Mouse (Mus musculus): Measurements from ENCODE around the gene Gopc.

Gene Gopc

DNA sequence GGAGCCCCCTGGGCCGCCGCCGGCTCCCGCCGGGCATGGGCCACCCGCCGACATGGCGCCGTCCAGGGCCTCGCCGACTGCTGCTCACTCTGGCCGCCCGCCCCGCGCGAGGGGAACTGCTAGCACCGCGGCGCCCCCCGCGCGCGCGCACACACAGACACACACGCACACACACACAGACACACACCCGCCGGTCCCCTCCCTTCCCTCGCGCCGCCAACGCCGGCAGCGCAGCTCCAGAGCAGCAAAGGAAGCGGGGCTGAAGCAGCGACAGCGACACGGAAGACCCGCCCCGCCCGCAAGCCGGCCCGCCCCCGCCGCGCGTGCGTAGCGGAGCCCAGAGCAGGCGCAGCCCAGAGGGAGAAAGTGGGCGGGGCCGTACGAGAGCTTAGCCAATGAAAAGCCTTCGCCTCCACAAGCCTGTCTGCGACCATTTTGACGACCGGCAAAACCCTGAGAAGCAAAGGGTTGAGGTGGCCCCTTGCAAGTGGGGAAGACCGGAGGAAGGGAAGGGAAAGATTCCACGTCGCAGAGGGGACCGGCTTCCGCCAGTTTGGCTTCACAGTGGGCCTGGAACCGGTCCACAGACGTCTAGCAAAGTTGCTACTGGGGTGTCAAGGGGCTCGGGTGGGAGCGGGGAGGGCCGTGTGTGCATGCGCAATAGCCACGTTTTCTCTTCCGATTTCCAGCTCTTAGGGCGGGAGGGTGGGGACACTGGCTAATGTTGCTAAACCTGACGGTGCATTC is at the start of gene Gopc:
Gene Gopc, minus strand, starts transcription at position 280 of the 747 bp plus-strand sequence.
- DNase-seq (ENCODE audit: extremely low spot score, low spot score): peak; percentile 94

GRCm38 (mm10) chr10:52430953-52431352 is 49.0 kb upstream of the Gopc start:
- no peak for DNase-seq (ENCODE audit: extremely low spot score, low spot score)

DNA sequence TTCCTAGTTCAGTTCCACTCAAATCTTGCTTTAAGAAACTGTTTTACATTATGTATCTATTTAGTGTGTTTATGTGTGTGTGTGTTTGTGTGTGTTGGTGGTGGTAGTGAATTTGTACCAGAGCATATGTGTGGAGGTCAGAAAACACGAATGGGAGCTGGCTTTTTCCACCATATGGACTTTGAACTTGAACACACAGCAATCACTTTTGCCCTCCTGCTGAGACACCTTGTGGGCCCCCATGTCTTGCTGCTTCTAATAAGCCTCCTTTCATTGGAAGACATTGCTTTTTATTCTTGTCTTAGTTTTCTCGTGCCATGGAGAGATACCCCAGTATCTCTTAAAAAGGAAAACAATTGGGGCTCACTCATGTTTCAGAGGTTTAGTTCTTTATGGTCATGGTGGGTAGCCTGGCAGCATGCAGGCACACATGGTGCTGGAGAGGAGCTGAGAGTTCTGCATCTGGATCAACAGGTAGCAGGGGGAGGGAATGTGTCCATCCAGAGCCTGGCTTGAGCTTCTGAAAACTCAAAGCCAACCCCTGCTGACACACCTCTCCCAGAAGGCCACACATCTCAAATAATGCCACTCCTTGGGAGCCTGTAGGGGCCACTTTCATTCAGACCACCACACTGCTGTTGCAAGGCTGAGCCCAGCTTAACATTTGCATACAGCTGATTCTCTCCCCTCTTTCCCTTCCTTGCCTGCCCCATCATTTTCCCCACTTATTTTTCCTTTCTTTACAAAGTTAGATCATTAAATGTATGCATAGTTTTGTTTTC is 45.9 kb upstream of the Gopc start:
- DNase-seq (ENCODE audit: extremely low spot score, low spot score): no peak

DNA sequence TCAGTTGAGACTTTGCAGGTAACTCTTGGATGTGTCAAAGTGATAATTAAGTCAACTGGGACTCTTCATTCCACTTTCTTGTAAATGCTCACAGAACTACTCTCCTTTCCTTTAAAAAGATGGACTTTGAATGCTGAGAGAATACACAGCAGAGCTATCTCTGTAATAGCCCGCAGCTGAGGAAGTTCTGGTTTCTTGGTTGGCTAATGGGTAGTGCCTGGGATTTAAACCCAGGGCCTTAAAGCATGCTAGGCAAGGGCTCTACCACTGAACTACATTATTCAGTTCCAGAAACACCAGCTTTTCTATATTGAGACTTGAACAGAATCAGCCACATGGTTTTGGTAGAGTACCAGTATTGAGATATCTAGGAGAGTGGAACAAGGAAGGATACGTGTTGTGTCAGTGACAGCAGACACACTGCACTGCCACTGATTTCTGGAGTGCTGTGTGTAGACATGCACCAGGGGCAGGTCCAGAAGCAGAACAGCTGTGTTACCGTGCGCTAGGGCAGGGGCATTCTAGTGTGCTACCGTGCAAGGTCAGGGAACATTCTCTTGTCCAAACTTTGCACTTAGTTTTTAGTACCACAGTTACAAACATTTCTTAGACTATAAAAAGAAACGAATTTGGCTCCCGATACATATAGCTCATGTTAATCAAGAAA is 44.5 kb upstream of the Gopc start:
- DNase-seq (ENCODE audit: extremely low spot score, low spot score): no peak

DNA sequence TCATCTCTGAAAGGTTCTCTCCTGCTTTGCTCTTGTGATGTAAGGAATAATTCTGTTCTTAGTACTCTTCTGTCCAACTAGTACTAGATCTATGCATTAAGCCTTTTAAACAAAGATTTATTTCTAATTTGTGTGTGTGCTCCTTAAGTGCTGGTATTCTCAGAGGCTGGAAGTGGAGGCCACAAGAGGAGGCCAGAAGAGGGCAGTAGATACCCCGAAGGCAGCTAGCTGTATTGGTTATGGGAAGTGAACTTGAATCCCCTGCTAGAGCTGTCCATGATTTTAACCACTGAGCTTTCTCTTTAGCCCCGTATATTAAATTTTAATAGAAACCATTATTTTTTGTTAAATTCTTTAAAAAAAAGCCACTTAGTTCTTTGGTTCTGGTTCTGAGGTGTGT is 41.2 kb upstream of the Gopc start:
- no peak for DNase-seq (ENCODE audit: extremely low spot score, low spot score)

- DNase-seq (ENCODE audit: extremely low spot score, low spot score): no peak
Measured at GRCm38 (mm10) chr10:52421716-52422115, 39.8 kb upstream of the Gopc start.

- DNase-seq (ENCODE audit: extremely low spot score, low spot score): no peak
Measured at GRCm38 (mm10) chr10:52420526-52420925, 38.6 kb upstream of the Gopc start.

- DNase-seq (ENCODE audit: extremely low spot score, low spot score): no peak
Measured at GRCm38 (mm10) chr10:52419402-52419801, 37.5 kb upstream of the Gopc start.

DNA sequence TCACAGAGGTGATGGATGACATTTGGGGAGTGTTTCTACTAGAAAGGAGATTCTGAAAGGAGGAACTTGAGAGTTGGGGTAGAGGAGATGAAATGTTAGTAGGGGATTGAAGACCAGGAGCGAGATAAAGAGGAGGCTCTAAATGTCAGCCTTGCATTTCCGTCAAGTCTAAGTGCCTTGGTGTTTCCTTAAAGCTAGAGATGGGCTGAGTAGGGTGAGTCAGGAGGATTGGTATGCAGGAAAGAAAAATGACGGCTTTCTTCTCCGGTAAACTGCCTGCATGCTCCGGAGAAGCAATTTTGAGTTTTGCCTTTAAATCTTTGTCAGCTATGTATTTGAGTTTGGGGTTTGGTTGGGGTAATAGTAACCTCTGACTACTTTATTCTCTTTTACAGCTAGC is 37.0 kb upstream of the Gopc start:
- no peak for DNase-seq (ENCODE audit: extremely low spot score, low spot score)

- DNase-seq (ENCODE audit: extremely low spot score, low spot score): peak; percentile 34
Measured at GRCm38 (mm10) chr10:52417998-52418860, 36.3 kb upstream of the Gopc start.

GRCm38 (mm10) chr10:52417299-52417997 is 35.5 kb upstream of the Gopc start, which contains the start of gene Nus1:
Nus1 (plus strand) TSS chr10:52417547.
- DNase-seq (ENCODE audit: extremely low spot score, low spot score): peak; percentile 97

- no peak for DNase-seq (ENCODE audit: extremely low spot score, low spot score)
Measured at GRCm38 (mm10) chr10:52416458-52416857, 34.5 kb upstream of the Gopc start.

- no peak for DNase-seq (ENCODE audit: extremely low spot score, low spot score)
Measured at GRCm38 (mm10) chr10:52415020-52415419, 33.1 kb upstream of the Gopc start.

GRCm38 (mm10) chr10:52407526-52407925 is 25.6 kb upstream of the Gopc start:
- DNase-seq (ENCODE audit: extremely low spot score, low spot score): no peak

GRCm38 (mm10) chr10:52405160-52405559 is 23.2 kb upstream of the Gopc start:
- no peak for DNase-seq (ENCODE audit: extremely low spot score, low spot score)

DNA sequence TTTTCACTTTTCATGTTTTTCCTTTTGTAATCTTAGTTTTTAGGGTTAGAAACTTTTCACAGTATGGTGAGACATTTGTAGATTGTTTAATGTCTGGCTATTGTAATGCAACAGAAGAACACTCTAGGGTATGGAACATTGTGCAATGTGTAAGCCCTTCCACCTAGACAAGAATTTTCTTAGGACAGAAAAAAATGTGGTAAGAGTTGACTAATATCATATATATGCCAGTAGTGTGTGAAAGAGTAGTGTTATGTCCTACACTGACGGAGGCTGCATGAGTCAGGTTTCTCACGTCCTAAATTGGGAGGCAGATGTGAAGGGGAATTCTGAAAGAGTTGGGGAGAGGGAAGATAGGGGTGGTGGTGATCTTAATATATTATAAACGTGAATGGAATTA is 17.8 kb upstream of the Gopc start:
- no peak for DNase-seq (ENCODE audit: extremely low spot score, low spot score)

DNA sequence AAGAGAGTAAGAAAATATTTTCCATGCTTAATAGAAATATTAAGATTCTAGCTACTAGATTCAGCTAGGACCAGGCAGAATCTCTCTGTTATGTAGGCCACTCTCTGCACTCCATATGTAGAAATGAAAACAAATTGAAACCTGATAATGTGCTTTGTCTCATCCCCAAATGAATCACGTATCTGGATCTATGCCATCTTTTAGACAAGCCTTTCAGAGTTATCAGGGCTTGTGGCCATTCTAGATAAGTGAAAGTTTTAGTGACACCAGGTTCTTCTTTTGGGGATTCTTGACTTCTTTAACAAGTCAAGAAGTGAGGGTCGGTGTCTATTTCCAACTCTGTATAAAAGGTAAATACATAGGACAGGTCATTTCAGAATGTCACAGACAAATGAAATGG is 16.8 kb upstream of the Gopc start:
- no peak for DNase-seq (ENCODE audit: extremely low spot score, low spot score)

DNA sequence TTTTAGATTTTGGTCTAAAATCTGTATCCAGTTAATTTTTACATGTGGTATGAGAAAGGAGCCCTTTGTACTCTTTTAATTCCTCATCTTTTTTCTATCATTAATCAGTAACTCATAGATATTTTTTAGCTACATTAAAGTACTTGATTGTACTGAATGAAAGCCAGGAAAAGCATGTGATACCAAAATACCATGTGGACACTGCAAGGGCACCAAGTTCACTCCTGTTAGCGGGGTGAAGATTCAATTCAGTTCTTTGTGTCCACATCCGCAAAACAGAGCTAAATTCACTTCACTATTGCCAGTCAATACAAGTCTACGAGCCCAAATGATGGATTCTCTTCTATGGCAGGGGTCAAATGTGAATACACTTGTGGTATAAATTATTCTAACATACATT is 14.7 kb upstream of the Gopc start:
- DNase-seq (ENCODE audit: extremely low spot score, low spot score): no peak

GRCm38 (mm10) chr10:52391208-52391607 is 9.3 kb upstream of the Gopc start:
- DNase-seq (ENCODE audit: extremely low spot score, low spot score): no peak

GRCm38 (mm10) chr10:52389438-52389837 is 7.5 kb upstream of the Gopc start:
- no peak for DNase-seq (ENCODE audit: extremely low spot score, low spot score)
